Mouse (Mus musculus) Muller cell, postnatal 12 days (primary cell): ENCODE results near the gene Map3k14.
"Not testable (repeated sequence)": the region's sequence is repeated elsewhere in the genome, so short reads cannot be mapped to it uniquely, and the experiment has no call there.

Source experiments
- DNase-seq: peaks from one replicate; pipeline ENCODE4 v3.0.0-alpha.2; 2015; ENCODE audit errors: inconsistent ontology term

The Map3k14 gene

GRCm38 (mm10) chr11:103267346-103268219 is at the start of gene Map3k14:
TSS of gene Map3k14 (minus strand) at chr11:103267472.
- peak; percentile 100 for DNase-seq

GRCm38 (mm10) chr11:103315379-103315778 is 48.1 kb upstream of the Map3k14 start:
- DNase-seq = no peak

- no peak for DNase-seq
Measured at GRCm38 (mm10) chr11:103314736-103315374, 47.6 kb upstream of the Map3k14 start.

DNA sequence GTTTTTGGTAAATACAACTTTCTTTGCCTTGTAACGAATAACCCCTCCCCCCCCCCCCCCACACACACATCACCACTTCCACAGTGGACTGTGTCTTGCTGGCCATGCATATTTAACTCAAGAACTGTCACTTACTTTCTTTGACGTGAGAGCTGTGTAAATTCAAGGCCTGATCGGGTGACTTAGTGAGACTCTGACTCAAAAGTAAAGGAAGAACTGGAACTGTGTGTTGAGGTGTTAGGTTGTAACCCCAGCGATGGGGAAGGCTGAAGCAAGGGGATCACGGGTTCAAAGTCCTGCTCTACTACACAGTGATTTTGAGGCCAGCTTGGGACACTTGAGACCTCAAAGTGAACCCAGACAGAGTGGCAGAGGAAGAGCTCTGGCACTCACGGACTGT is 46.3 kb upstream of the Map3k14 start:
- no peak for DNase-seq

DNA sequence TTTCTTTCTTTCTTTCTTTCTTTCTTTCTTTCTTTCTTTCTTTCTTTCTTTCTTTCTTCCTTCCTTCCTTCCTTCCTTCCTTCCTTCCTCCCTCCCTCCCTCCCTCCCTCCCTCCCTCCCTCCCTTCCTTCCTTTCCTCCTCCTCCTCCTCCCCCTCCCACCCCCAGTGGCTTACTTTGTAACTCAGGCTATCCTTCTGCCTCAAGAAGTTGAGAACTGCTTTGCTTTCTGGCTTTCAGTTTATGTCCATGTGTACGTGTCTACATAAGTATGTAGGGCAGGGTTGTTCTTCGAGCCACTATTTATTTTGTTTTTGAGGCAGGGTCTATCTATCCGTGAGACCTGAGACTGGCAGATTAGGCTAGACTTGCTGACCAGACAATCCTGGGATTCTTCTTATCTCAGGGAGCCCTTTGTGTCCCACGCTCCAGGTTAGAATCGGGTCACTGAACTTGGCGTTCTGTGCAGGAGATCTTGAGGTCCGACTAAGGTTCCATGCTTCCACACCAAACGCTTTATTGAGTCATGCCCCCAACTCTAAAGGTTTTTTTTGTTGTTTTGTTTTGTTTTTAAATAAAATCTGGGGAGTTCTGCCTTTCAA is 45.5 kb upstream of the Map3k14 start:
- DNase-seq = peak; percentile 70

DNA sequence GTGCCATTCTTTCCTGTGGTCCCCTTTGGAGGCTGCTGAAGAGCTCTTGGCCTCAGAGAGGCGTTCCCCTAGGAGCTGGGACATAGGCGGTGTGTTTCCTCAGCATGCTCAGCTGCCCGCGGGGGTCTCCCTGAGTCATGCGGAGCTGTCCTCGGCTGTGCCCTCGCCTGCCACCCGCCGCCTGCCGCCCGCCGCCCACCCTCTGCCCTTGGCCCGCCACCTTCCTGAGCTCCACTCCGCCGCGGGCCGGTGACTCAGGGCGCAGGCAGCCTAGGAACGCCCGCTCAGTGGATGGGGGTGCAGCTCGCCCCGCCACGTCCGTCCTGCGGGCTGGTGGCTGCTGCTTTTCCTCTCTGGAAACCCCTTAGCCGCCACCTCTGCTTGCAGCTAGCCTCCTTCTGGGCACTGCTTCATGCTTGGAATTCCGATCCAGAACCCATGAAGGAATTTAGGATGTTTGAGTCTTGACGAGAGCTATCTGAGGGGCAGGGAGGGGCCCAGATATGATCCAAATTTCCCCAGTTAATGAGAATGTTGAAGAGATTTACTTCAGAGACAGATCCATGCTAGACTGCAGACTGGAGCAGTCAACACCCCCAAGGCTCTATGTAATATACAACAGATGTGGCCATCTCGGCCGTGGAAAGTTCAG is 44.8 kb upstream of the Map3k14 start:
- peak; percentile 99 for DNase-seq

- no peak for DNase-seq
Measured at GRCm38 (mm10) chr11:103309956-103310574, 42.8 kb upstream of the Map3k14 start.

DNA sequence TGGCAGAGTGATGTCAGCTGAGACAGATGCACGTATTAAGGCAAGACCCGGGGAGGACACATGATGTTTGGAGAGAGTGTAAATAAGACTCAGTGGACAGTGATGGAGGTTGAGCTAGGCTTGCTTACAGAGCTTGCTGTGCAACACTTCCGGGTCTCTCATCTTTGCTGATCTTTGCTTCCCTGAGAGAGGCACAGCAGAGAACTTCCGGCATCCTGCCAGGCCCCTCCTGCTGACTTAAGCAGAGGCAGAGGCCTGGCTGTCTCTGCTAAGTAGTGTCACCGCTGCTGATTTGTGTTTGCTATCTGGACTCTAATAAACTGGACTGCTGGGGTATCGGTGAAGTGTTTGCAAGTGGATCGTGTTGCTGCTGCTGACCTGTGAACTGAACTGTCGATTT is 40.6 kb upstream of the Map3k14 start:
- no peak for DNase-seq

DNA sequence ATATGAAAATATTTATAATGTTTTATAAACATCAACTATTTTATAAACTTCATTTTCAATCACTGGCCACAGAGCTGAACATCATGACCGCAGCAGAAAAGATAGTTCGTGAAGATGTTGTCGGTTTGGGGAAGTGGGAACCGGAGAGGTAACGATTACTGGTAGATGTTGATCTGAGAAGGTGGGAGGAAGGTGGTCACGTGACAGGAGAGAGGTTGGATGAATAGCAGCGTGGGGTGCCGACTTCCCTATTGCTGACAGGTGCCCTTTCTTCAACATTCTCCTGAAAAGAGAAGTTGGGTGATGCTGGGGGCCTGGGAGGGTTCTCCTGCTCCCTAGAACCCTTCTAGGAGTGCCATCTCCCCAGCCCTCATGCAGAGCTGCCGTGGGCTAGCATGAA is 37.3 kb upstream of the Map3k14 start:
- no peak for DNase-seq

DNA sequence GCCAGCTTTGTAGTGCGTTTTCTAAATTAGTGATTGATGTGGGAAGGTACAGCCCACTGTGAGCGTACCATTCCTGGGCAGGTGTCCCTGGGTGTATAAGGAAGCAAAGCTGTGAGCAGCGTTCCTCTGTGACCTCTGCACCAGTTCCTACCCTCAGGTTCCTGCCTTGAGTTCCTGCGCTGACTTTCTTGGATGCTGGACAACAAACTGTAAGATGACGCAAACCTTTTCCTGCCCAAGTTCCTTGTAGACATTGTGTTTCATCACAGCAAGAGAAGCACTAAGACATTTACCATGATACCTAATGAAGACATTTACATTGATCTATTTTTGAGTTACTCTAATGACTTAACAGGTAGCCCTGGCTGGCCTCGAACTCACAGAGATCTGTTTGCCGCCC is 27.5 kb upstream of the Map3k14 start:
- no peak for DNase-seq

GRCm38 (mm10) chr11:103294066-103294465 is 26.8 kb upstream of the Map3k14 start:
- no peak for DNase-seq

DNA sequence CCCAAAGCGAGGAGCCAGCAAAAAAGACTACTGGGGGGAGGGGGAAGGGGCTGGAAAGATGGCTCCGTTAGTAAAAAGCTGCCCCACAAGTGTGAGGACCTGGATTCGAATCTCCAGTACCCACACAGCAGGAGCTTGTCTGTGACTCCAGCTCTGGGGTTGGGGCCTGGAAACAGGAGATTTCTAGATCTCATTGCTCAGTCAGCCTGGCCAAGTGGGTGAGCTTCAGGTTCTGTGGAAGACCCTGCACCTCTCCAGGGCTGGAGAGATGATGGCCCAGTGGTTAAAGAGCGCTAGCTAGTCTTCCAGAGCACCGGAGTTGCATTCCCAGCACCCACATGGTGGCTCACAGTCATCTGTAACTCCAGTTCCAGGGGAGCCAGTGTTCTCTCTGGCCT is 25.6 kb upstream of the Map3k14 start:
- no peak for DNase-seq

GRCm38 (mm10) chr11:103292152-103292889 is 25.0 kb upstream of the Map3k14 start:
- peak; percentile 72 for DNase-seq

- DNase-seq = not testable (repeated sequence)
Measured at GRCm38 (mm10) chr11:103290841-103291240, 23.6 kb upstream of the Map3k14 start.

- DNase-seq = no peak
Measured at GRCm38 (mm10) chr11:103288291-103288963, 21.2 kb upstream of the Map3k14 start.

DNA sequence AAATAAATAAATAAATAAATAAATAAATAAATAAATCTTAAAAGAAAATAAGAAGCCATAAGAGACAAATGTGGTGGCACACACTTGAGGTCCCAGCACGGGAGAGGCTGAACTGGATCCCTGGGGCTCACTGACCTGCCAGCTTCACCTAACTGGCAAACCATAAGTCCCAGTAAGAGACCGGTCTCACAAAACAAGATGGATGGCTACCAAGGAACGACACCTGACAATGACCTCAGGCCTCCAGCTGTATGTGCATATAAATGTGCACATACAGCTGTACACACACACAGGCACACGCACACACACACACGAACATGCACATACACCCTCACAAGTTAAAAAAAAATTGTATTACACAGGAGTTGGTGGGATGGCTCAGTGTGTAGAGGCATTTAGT is 19.6 kb upstream of the Map3k14 start:
- DNase-seq = no peak

- no peak for DNase-seq
Measured at GRCm38 (mm10) chr11:103285951-103286350, 18.7 kb upstream of the Map3k14 start.

GRCm38 (mm10) chr11:103285276-103285675 is 18.0 kb upstream of the Map3k14 start:
- no peak for DNase-seq

GRCm38 (mm10) chr11:103281784-103282183 is 14.5 kb upstream of the Map3k14 start:
- DNase-seq = no peak

GRCm38 (mm10) chr11:103276450-103276849 is 9.2 kb upstream of the Map3k14 start:
- DNase-seq = no peak
